Mouse (Mus musculus) MN1 (cell line): ENCODE results near the gene Prkag2.
"Not testable (repeated sequence)": the region's sequence is repeated elsewhere in the genome, so short reads cannot be mapped to it uniquely, and the experiment has no call there.

Experiments used
- DNase-seq: peaks from one replicate; pipeline ENCODE4 v3.0.0-alpha.2; 2016; ENCODE audit warnings: low spot score

The Prkag2 gene

GRCm38 (mm10) chr5:25086234-25086633, 14.2 kb downstream of the Prkag2 start:
- DNase-seq: peak; percentile 83

GRCm38 (mm10) chr5:25085170-25085569, 15.3 kb downstream of the Prkag2 start:
- no peak for DNase-seq

- no peak for DNase-seq
Observed at GRCm38 (mm10) chr5:25083816-25084215, 16.6 kb downstream of the Prkag2 start.

GRCm38 (mm10) chr5:25082542-25082941, 17.9 kb downstream of the Prkag2 start:
- DNase-seq: peak; percentile 55

GRCm38 (mm10) chr5:25081545-25081944, 18.9 kb downstream of the Prkag2 start:
- DNase-seq: no peak

- no peak for DNase-seq
Observed at GRCm38 (mm10) chr5:25080994-25081393, 19.4 kb downstream of the Prkag2 start.

GRCm38 (mm10) chr5:25080438-25080945, 19.9 kb downstream of the Prkag2 start:
- DNase-seq: no peak

- DNase-seq: no peak
Observed at GRCm38 (mm10) chr5:25079766-25080265, 20.6 kb downstream of the Prkag2 start.

GRCm38 (mm10) chr5:25077873-25078651, 22.4 kb downstream of the Prkag2 start:
- no peak for DNase-seq

GRCm38 (mm10) chr5:25077258-25077657, 23.2 kb downstream of the Prkag2 start:
- DNase-seq: not testable (repeated sequence)

- DNase-seq: no peak
Observed at GRCm38 (mm10) chr5:25075623-25076022, 24.8 kb downstream of the Prkag2 start.

GRCm38 (mm10) chr5:25069815-25070214, 30.6 kb downstream of the Prkag2 start:
- no peak for DNase-seq

- no peak for DNase-seq
Observed at GRCm38 (mm10) chr5:25067122-25067521, 33.3 kb downstream of the Prkag2 start.

- DNase-seq: no peak
Observed at GRCm38 (mm10) chr5:25064270-25065232, 35.9 kb downstream of the Prkag2 start.

- no peak for DNase-seq
Observed at GRCm38 (mm10) chr5:25062506-25063132, 37.8 kb downstream of the Prkag2 start.

GRCm38 (mm10) chr5:25058853-25059741, 41.3 kb downstream of the Prkag2 start:
- DNase-seq: peak; percentile 45

GRCm38 (mm10) chr5:25058417-25058816, 42.0 kb downstream of the Prkag2 start:
- peak; percentile 17 for DNase-seq

GRCm38 (mm10) chr5:25055288-25055687, 45.2 kb downstream of the Prkag2 start:
- no peak for DNase-seq

GRCm38 (mm10) chr5:25053971-25054658, 46.3 kb downstream of the Prkag2 start:
- DNase-seq: peak; percentile 67

GRCm38 (mm10) chr5:25050827-25051226, 49.6 kb downstream of the Prkag2 start:
- no peak for DNase-seq
